Mouse (Mus musculus) MEL (cell line): ENCODE results near the gene Gabarapl2. TPM values are rescaled to one million over a fixed set of nuclear protein-coding genes. Genes with fewer than 3 reads are reported as not detected.

Source experiments
- DNase-seq: peaks from one replicate; pipeline ENCODE4 v3.0.0; 2011; ENCODE audit warnings: low read depth, low spot score
- H3K27ac ChIP-seq: 2 replicates; pipeline ENCODE4 v1.5.1; 2012; ENCODE audit warnings: low read depth, mild to moderate bottlenecking, control low read depth, low read length, moderate library complexity; ENCODE audit not compliant: control insufficient read depth
- H3K27me3 ChIP-seq, 2 experiments: fragments of 150-350 bp in 1 of 2; sonication (generic) in 1 of 2; 2 replicates each; pipeline ENCODE4 v1.6.1; 2012; ENCODE audit warnings: low read length in 2 of 2, mild to moderate bottlenecking in 2 of 2, improper control_type of control experiment in 1 of 2, moderate library complexity in 1 of 2; ENCODE audit not compliant: insufficient read depth in 2 of 2, control insufficient read depth in 1 of 2
- H3K36me3 ChIP-seq, 2 experiments: 2 replicates each; pipeline ENCODE4 v1.6.1; 2012 to 2014; ENCODE audit warnings: low read length in 2 of 2, improper control_type of control experiment in 1 of 2, inconsistent platforms in 1 of 2, mild to moderate bottlenecking in 1 of 2; ENCODE audit not compliant: insufficient read depth in 2 of 2, control insufficient read depth in 1 of 2
- H3K4me1 ChIP-seq, 2 experiments: fragments of 150-350 bp in 1 of 2; sonication (generic) in 1 of 2; 2 replicates each; pipeline ENCODE4 v1.6.1; 2012; ENCODE audit warnings: low read length in 2 of 2, improper control_type of control experiment in 1 of 2, mild to moderate bottlenecking in 1 of 2; ENCODE audit not compliant: insufficient read depth in 2 of 2, control insufficient read depth in 1 of 2
- H3K4me3 ChIP-seq, 2 experiments: fragments of 150-350 bp in 1 of 2; sonication (generic) in 1 of 2; 2 replicates each; pipeline ENCODE4 v1.5.1; 2012; ENCODE audit warnings: low read depth in 2 of 2, low read length in 2 of 2, mild to moderate bottlenecking in 2 of 2, moderate library complexity in 2 of 2, control low read depth in 1 of 2, improper control_type of control experiment in 1 of 2; ENCODE audit not compliant: control insufficient read depth in 1 of 2, insufficient read depth in 1 of 2
- H3K79me2 ChIP-seq: 2 replicates; pipeline ENCODE4 v1.6.1; 2012; ENCODE audit warnings: mild to moderate bottlenecking, low read length, moderate library complexity; ENCODE audit not compliant: control insufficient read depth, poor library complexity, insufficient read depth
- H3K9ac ChIP-seq: 2 replicates; pipeline ENCODE4 v1.6.1; 2012; ENCODE audit warnings: low read depth, mild to moderate bottlenecking, control low read depth, low read length, moderate library complexity; ENCODE audit not compliant: control insufficient read depth, poor library complexity, severe bottlenecking
- H3K9me3 ChIP-seq: fragments of 150-350 bp; sonication (generic); replicated peaks from 2 replicates; pipeline ENCODE4 v1.6.1; 2012; ENCODE audit warnings: mild to moderate bottlenecking, low read length, improper control_type of control experiment, moderate library complexity; ENCODE audit not compliant: insufficient read depth
- BHLHE40 ChIP-seq: IDR thresholded peaks from 2 replicates; pipeline ENCODE4 v1.6.1; 2012; ENCODE audit warnings: low read depth, mild to moderate bottlenecking, inconsistent platforms, low read length, improper control_type of control experiment, borderline replicate concordance
- CHD1 ChIP-seq: IDR thresholded peaks from 2 replicates; pipeline ENCODE4 v1.6.1; 2012; ENCODE audit warnings: low read depth, mild to moderate bottlenecking, inconsistent platforms, low read length, improper control_type of control experiment
- CTCF ChIP-seq, 3 experiments: IDR thresholded peaks in 2 of 3; conservative IDR thresholded peaks in 1 of 3; 2 replicates each; pipeline ENCODE4 v1.5.1; 2011 to 2012; ENCODE audit warnings: low read length in 3 of 3, low read depth in 2 of 3, mild to moderate bottlenecking in 2 of 3, improper control_type of control experiment in 1 of 3, inconsistent platforms in 1 of 3, mixed read lengths in 1 of 3, moderate library complexity in 1 of 3; ENCODE audit not compliant: control insufficient read depth in 1 of 3, insufficient read depth in 1 of 3, poor library complexity in 1 of 3, severe bottlenecking in 1 of 3
- MAZ ChIP-seq: IDR thresholded peaks from 2 replicates; pipeline ENCODE4 v1.6.1; 2012; ENCODE audit warnings: low read depth, mild to moderate bottlenecking, inconsistent platforms, low read length, improper control_type of control experiment
- MXI1 ChIP-seq: IDR thresholded peaks from 2 replicates; pipeline ENCODE4 v1.6.1; 2011; ENCODE audit warnings: mild to moderate bottlenecking, low read depth, low read length, improper control_type of control experiment
- MYB ChIP-seq: IDR thresholded peaks from 2 replicates; pipeline ENCODE4 v1.6.1; 2011; ENCODE audit warnings: mild to moderate bottlenecking, low read depth, low read length, improper control_type of control experiment
- POLR2AphosphoS5 ChIP-seq: IDR thresholded peaks from 2 replicates; pipeline ENCODE4 v1.6.1; 2012; ENCODE audit warnings: low read depth, borderline replicate concordance, mild to moderate bottlenecking, inconsistent platforms, low read length, moderate library complexity, mixed read lengths
- RAD21 ChIP-seq: IDR thresholded peaks from 2 replicates; pipeline ENCODE4 v1.6.1; 2011; ENCODE audit warnings: mild to moderate bottlenecking, low read depth, low read length, improper control_type of control experiment
- TBP ChIP-seq: IDR thresholded peaks from 2 replicates; pipeline ENCODE4 v1.8.0; 2011; ENCODE audit warnings: low read depth, low read length, improper control_type of control experiment
- TCF12 ChIP-seq: IDR thresholded peaks from 2 replicates; pipeline ENCODE4 v1.6.1; 2014; ENCODE audit warnings: low read depth, mild to moderate bottlenecking, inconsistent platforms, low read length, improper control_type of control experiment, moderate library complexity
- UBTF ChIP-seq: IDR thresholded peaks from 2 replicates; pipeline ENCODE4 v1.6.1; 2012; ENCODE audit warnings: low read depth, mild to moderate bottlenecking, inconsistent platforms, low read length, improper control_type of control experiment, moderate library complexity, borderline replicate concordance; ENCODE audit not compliant: insufficient read depth
- USF2 ChIP-seq, 2 experiments: IDR thresholded peaks; 2 replicates each; pipeline ENCODE4 v1.6.1; 2011 to 2012; ENCODE audit warnings: improper control_type of control experiment in 2 of 2, low read length in 2 of 2, borderline replicate concordance in 1 of 2, inconsistent platforms in 1 of 2, low read depth in 1 of 2, mild to moderate bottlenecking in 1 of 2; ENCODE audit not compliant: insufficient read depth in 1 of 2
- polyA plus RNA-seq, 2 experiments: library from polyadenylated mRNA; stranded (reverse) in 1 of 2; unstranded in 1 of 2; fragments of >175 nt in 1 of 2; fragments of >200 nt in 1 of 2; gene quantifications; 2 replicates each; pipeline versions ENCODE4 v1.2.1 to v1.2.4; 2012; ENCODE audit warnings: low replicate concordance in 2 of 2, low read depth in 1 of 2; ENCODE audit not compliant: insufficient read length in 2 of 2, insufficient read depth in 1 of 2, missing spikeins in 1 of 2
- total RNA-seq: library from RNA; depleted of rRNA; stranded (reverse); fragments of 300-350 nt; gene quantifications from 2 replicates; pipeline ENCODE4 v1.2.3, GENCODE M21; 2012

Gabarapl2 gene
- total and polyA plus RNA-seq, 3 experiments = 18.4 to 22.5 TPM; not detected in 1

DNA sequence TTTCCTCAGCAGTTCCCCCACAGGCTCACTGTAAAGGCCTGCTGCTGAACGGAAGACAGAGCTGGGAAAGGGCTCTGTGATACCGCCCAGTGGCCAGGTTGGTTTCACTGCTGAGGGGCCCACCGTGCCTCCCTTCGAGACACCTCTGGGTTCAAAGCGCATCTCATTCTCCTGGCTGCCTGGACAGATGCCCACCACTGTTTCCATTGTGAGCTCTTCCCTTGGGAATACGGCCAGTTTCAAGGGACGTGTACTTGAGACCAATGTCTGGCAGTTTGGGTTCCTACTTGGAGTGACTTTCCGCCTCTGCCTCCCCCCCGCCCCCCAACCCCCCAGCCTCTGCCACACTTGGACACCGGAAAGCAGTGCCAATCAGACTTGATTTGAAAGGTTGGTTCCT, 22.6 kb downstream of the Gabarapl2 start:
- H3K4me1 ChIP-seq = peaks cover 2 to 10% of the 10 kb centered on the region in 2 experiments; a peak in 3 of 4 replicates
- no peak for DNase-seq
- H3K9ac ChIP-seq = no peak overlapping the region
- no peak overlapping the region for H3K4me3 ChIP-seq
- no peaks in the 10 kb centered on the region for H3K79me2 ChIP-seq
- no peak for TF ChIP-seq USF2 (IDR thresholded peaks at IDR 0.05; ENCODE audit: borderline replicate concordance in 1 of 2, insufficient read depth in 1 of 2, low read depth in 1 of 2, low read length in 2 of 2)
- no peak for TF ChIP-seq MAZ
- TF ChIP-seq CTCF (IDR thresholded peaks at IDR 0.05 in 2 of 3, conservative IDR thresholded peaks at IDR 0.05 in 1 of 3; ENCODE audit: control insufficient read depth in 1 of 3, insufficient read depth in 1 of 3, low read depth in 2 of 3, low read length in 3 of 3, poor library complexity in 1 of 3, severe bottlenecking in 1 of 3) = no peak
- TF ChIP-seq, all 39 proteins: peak for 0
- Histone ChIP-seq H3K27ac (no peak overlapping the region), H3K9me3 (no peaks in the 10 kb centered on the region), H3K36me3 (peaks cover 0 to 7% of the 10 kb centered on the region in 2 experiments; a peak in 2 of 4 replicates), H3K27me3 (no peaks in the 10 kb centered on the region)

DNA sequence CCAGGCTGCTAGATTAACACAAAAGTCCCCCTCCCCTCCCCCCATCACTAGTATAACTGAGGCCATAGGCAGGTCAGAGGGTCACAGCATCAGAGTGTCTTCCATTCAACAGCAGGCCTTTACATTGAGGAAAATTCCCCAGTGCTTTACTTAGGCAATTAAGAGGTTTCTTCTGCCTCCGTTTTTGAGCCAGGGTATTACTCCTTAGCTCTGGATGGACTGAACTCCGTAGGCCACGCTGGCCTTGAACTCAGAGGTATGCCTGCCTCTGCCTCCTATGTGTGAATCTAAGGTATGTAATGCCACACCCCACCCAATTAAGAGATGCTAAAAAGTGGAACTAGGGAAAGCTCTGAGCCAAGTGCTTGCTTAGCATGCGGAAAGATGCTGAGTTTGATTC, 23.0 kb downstream of the Gabarapl2 start:
- DNase-seq = no peak
- H3K36me3 ChIP-seq = peaks cover 0 to 7% of the 10 kb centered on the region in 2 experiments; a peak in 2 of 4 replicates
- peaks cover 2 to 12% of the 10 kb centered on the region in 2 experiments; a peak in 3 of 4 replicates for H3K4me1 ChIP-seq

GRCm38 (mm10) chr8:111964351-111964750, 23.8 kb downstream of the Gabarapl2 start:
- DNase-seq = no peak
- Histone ChIP-seq H3K79me2 (no peaks in the 10 kb centered on the region), H3K27ac (no peak overlapping the region), H3K36me3 (peaks cover 0 to 7% of the 10 kb centered on the region in 2 experiments; a peak in 3 of 4 replicates), H3K27me3 (no peaks in the 10 kb centered on the region), H3K9me3 (no peaks in the 10 kb centered on the region), H3K9ac (no peak overlapping the region), H3K4me3 (no peak overlapping the region), H3K4me1 (peaks cover 2 to 12% of the 10 kb centered on the region in 2 experiments; a peak in 3 of 4 replicates)
- TF ChIP-seq POLR2AphosphoS5 (no peak), UBTF (no peak), BHLHE40 (no peak), CTCF (IDR thresholded peaks at IDR 0.05 in 2 of 3, conservative IDR thresholded peaks at IDR 0.05 in 1 of 3; ENCODE audit: control insufficient read depth in 1 of 3, insufficient read depth in 1 of 3, low read depth in 2 of 3, low read length in 3 of 3, poor library complexity in 1 of 3, severe bottlenecking in 1 of 3) (no peak), CHD1 (no peak), TCF12 (no peak), RAD21 (no peak), TBP (no peak), MXI1 (no peak)

More for the DNA sequence above, 23.0 kb downstream of the Gabarapl2 start:
- Histone ChIP-seq H3K79me2 (no peaks in the 10 kb centered on the region), H3K9me3 (no peaks in the 10 kb centered on the region), H3K27me3 (no peaks in the 10 kb centered on the region), H3K4me3 (no peak overlapping the region), H3K27ac (no peak overlapping the region), H3K9ac (no peak overlapping the region)
- no peak for TF ChIP-seq TCF12
- TF ChIP-seq MYB = no peak
